Mouse (Mus musculus): ENCODE measurements around the gene Add1. TPM values are rescaled to one million over a fixed set of nuclear protein-coding genes. Genes with fewer than 3 reads are reported as not detected.

Gene Add1
- polyA plus RNA-seq (2015; fragmentation: Nextera tagmentation; extraction: Ambion mirVana): 217 and 219 TPM in 2 replicates

DNA sequence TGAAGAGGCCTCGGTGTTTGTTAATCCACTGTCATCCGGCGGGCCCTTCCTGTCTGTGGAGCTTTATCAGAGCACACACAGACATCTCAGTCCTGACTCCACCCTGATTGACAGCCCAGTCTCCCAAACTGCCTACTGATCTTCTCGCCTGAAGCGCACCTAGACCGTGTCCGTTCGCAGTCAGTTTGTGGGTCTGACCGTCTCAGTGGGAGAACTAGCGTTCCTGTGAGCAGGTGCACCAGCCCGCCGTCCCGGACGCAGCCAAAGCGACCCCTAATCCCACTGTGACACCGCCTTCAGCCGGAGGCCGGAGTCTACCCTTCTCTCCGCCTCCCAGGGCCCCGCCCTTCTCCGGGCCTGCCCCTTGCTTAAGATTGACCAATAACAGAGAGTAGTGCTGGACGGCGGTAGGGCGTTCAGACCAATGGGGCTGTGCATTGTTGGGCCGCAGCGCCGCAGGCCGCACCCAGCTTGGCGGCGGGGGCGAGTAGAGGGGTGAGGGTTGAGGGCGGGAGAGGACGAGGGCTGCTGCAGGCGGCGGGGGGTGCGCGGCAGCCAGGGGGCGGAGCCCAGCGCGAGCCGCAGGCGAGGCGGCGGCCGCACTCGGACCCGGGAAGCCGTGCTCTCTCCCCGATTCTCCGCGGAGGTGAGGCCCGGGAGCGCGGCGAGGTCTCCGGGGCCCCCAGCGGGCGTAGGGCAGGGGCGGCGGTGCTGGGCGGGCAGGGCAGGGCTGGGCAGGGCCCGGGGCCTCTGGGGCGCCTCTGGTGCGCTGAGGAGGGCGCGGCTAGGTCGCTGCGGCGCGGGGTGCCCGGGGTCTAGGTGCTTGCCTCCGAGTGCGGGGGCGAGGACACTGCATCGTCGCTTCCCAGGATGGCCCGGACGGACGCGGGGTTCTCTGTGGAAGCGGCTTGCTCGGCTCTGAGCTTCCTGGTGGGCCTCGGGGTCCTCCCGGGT lies at the start of gene Add1:
TSS of gene Add1 (plus strand) at position 397 of the 954 bp plus-strand sequence.
- Histone ChIP-seq H3K27me3 (ENCODE audit: insufficient read depth, low read length) (no peaks in the 10 kb centered on the region), H3K4me1 (ENCODE audit: insufficient read depth, low read length) (peaks cover 15% of the 10 kb centered on the region), H3K4me3 (ENCODE audit: low read length) (peak within 1 kb of the TSS; percentile 69), H3K27ac (ENCODE audit: low read length) (peak within 1 kb of the TSS; percentile 81), H3K36me3 (ENCODE audit: insufficient read depth, low read length) (no peaks in the 10 kb centered on the region), H3K9ac (replicated peaks; ENCODE audit: low read length) (peak within 1 kb of the TSS; percentile 89), H3K9me3 (ENCODE audit: low read length) (no peaks in the 10 kb centered on the region), H3K4me2 (replicated peaks; ENCODE audit: low read depth, low read length) (peak within 1 kb of the TSS; percentile 60)
- WGBS: 1% methylated on average over 70 of the region's 84 CpGs
- peak; percentile 100 for ATAC-seq (ENCODE audit: low FRiP score, low TSS enrichment)

DNA sequence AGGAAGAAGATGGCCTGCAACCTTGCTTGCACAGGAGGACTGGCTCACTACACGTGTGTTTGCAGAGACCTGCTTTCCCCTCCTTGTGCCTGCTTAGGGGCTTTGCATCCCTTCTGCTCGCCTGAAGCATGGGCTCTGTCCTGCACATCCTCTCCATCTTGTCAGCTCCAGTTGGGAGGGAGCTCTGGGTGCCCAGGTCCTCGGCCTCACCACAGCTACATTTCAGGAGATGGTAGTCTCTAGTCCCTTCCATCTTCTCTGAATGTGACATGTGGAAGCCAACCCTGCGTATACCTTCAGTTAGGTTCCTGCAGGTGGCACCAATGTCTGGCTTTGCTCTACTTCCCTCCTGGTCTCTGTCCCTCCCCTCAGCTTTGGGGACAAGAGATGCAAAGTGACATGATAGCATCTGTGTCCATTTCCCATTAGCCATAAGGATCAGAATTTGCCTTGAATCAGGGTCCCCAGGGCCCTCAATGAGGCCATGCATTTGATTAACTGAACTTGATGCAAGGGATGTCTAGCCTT lies 49.4 kb upstream of the Add1 start:
- Histone ChIP-seq H3K9ac (replicated peaks; ENCODE audit: low read length) (no peak overlapping the region), H3K4me3 (ENCODE audit: low read length) (no peak overlapping the region), H3K4me1 (ENCODE audit: insufficient read depth, low read length) (peaks cover 5% of the 10 kb centered on the region; the same call in 1 of the 2 replicates), H3K27ac (ENCODE audit: low read length) (no peak overlapping the region), H3K4me2 (replicated peaks; ENCODE audit: low read depth, low read length) (no peak overlapping the region), H3K9me3 (ENCODE audit: low read length) (no peaks in the 10 kb centered on the region), H3K36me3 (ENCODE audit: insufficient read depth, low read length) (no peaks in the 10 kb centered on the region), H3K27me3 (ENCODE audit: insufficient read depth, low read length) (no peaks in the 10 kb centered on the region)
- 64% methylated on average over 4 of the region's 4 CpGs for WGBS
- ATAC-seq (ENCODE audit: low FRiP score, low TSS enrichment): no peak

DNA sequence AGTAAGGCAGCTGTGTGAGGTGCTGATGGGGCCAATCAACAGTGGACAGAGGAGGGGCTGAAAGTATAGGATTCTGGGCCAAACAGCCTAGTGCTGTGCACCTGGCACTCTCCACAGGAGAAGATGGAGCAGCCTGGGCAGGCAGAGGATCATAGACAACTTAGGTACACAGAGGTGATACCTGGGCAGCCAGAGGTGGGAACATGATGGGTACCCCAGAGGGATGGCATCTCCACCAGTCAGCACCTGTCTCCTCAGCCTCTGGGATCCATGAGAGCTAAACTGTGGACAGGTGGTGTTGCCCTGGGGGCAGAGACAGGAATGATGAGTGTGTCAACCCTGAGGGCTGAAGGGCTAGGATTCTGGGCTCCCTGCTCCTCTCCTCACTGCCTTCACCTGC lies 49.0 kb upstream of the Add1 start:
- H3K36me3 ChIP-seq (ENCODE audit: insufficient read depth, low read length): no peaks in the 10 kb centered on the region

DNA sequence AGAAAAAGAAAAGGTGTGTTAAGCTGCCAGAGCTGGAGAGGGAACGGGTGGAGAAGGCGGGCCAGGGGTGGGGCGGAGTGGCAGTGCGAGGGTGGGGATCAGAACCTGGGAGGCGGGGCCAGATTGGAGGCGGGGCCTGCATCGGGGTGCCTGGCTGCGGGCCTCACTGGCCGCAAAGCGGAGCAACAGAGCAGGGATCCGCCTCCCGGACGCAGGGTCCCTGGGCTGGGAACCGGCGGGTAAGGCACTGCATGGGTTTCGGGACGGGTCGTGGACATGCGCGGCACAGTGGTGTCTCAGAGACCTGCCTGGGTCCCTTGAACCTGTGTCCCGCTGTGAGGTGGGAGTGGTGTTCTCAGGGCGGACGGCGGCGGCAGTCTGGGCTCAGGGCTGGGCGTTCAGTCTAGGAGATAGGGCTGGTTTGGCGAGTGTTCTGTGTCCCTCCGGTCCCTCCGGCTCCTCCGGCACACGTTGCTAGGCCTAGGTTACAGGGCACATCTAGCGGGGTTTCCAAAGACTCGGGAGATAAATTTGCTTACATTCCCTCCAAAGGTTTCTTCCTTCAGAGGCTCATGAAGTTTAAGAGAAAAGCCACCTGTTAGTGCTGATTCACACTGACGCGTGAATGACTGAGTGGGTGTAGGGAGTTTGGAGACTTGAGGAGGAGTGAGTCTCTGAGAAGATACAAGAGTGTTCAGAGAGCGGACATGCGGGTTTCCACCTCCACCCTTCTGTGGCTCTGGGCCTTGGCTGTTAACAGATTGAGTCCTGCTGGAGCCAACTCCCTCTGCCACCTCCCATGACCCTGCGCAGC lies 47.6 kb upstream of the Add1 start, which contains the start of gene Sh3bp2:
TSS of gene Sh3bp2 (plus strand) at position 176 of the 814 bp plus-strand sequence.
- Histone ChIP-seq H3K27ac (ENCODE audit: low read length) (no peak within 1 kb of the TSS), H3K27me3 (ENCODE audit: insufficient read depth, low read length) (no peaks in the 10 kb centered on the region), H3K36me3 (ENCODE audit: insufficient read depth, low read length) (no peaks in the 10 kb centered on the region), H3K9ac (replicated peaks; ENCODE audit: low read length) (peak within 1 kb of the TSS; percentile 57), H3K4me1 (ENCODE audit: insufficient read depth, low read length) (peaks cover 5% of the 10 kb centered on the region; the same call in 1 of the 2 replicates), H3K4me3 (ENCODE audit: low read length) (peak within 1 kb of the TSS; percentile 54), H3K4me2 (replicated peaks; ENCODE audit: low read depth, low read length) (peak within 1 kb of the TSS; percentile 64), H3K9me3 (ENCODE audit: low read length) (no peaks in the 10 kb centered on the region)
- peak; percentile 95 for ATAC-seq (ENCODE audit: low FRiP score, low TSS enrichment)
- WGBS: 2% methylated on average over 36 of the region's 38 CpGs

More for the DNA sequence above, 49.0 kb upstream of the Add1 start:
- Histone ChIP-seq H3K9me3 (ENCODE audit: low read length) (no peaks in the 10 kb centered on the region), H3K27me3 (ENCODE audit: insufficient read depth, low read length) (no peaks in the 10 kb centered on the region), H3K27ac (ENCODE audit: low read length) (no peak overlapping the region), H3K4me1 (ENCODE audit: insufficient read depth, low read length) (peaks cover 5% of the 10 kb centered on the region; the same call in 1 of the 2 replicates), H3K4me3 (ENCODE audit: low read length) (no peak overlapping the region), H3K9ac (replicated peaks; ENCODE audit: low read length) (no peak overlapping the region), H3K4me2 (replicated peaks; ENCODE audit: low read depth, low read length) (no peak overlapping the region)
- no peak for ATAC-seq (ENCODE audit: low FRiP score, low TSS enrichment)

DNA sequence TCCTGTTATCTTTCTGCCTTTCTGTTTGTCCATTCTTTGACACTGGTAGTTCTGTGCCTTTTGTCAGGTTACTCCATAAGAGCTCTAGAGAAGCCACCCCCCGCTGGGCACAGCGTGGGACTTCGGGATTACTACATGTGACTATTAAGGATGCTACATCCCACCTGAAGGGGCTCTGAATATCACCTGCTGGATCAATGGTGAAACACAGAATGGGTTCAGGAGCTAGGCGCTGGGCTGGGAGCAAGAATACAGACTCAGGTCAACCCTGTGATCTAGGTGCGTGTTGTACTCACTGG lies 47.0 kb upstream of the Add1 start:
- Histone ChIP-seq H3K36me3 (ENCODE audit: insufficient read depth, low read length) (no peaks in the 10 kb centered on the region), H3K27ac (ENCODE audit: low read length) (no peak overlapping the region), H3K27me3 (ENCODE audit: insufficient read depth, low read length) (no peaks in the 10 kb centered on the region), H3K4me3 (ENCODE audit: low read length) (peak overlapping the region; percentile 54), H3K9ac (replicated peaks; ENCODE audit: low read length) (no peak overlapping the region), H3K9me3 (ENCODE audit: low read length) (no peaks in the 10 kb centered on the region), H3K4me2 (replicated peaks; ENCODE audit: low read depth, low read length) (peak overlapping the region; percentile 64), H3K4me1 (ENCODE audit: insufficient read depth, low read length) (peaks cover 5% of the 10 kb centered on the region; the same call in 1 of the 2 replicates)
- WGBS: 50% methylated on average over 5 of the region's 5 CpGs
- ATAC-seq (ENCODE audit: low FRiP score, low TSS enrichment): 0 out of 2 replicates have a peak, but pooled peaks have one; percentile 11

DNA sequence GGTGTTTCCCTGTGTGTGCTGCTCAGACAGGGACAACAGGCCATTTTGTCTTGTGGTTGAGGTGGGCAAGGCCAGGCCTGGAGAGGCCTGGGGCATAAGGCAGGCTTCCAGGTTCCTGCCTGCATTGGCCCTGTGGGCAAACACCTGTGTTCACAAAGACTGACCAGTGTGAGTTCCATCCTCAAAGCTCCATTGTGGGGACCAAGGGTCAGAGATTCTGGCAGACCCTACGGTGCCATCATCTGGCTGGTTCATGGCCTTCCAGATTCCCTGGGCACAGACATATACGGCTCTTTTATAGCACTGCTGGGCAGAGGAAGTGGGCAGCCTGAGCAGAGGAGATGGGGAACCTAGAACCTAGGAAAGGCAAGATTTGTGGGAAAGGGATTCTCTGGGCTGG lies 46.1 kb upstream of the Add1 start:
- WGBS: 94% methylated on average over 2 of the region's 2 CpGs
- ATAC-seq (ENCODE audit: low FRiP score, low TSS enrichment): no peak
- no peak overlapping the region for H3K27ac ChIP-seq (ENCODE audit: low read length)
- no peaks in the 10 kb centered on the region for H3K36me3 ChIP-seq (ENCODE audit: insufficient read depth, low read length)
- no peaks in the 10 kb centered on the region for H3K27me3 ChIP-seq (ENCODE audit: insufficient read depth, low read length)
- H3K9me3 ChIP-seq (ENCODE audit: low read length): no peaks in the 10 kb centered on the region
- no peak overlapping the region for H3K4me2 ChIP-seq (replicated peaks; ENCODE audit: low read depth, low read length)
- H3K4me3 ChIP-seq (ENCODE audit: low read length): no peak overlapping the region
- peaks cover 5% of the 10 kb centered on the region; the same call in 1 of the 2 replicates for H3K4me1 ChIP-seq (ENCODE audit: insufficient read depth, low read length)
- no peak overlapping the region for H3K9ac ChIP-seq (replicated peaks; ENCODE audit: low read length)

DNA sequence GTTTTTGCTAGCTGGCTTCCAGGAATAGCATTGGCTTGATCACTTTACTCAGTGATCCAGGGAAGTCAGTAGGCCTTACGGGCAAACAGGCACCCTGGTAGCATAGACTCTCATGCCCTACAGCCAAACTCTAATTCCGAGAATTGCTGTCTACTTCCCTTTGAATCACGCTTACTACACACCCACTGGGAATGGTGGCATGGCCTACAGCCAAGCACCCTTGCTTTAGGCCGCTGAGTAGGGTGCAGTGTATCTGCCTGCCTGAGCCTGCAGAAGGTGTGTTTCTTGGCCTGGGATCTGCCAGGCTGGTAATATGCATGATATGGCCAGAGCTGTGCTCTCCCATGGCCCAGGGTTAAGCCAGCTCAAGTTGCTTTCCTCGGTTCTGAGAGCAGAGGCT lies 44.7 kb upstream of the Add1 start:
- Histone ChIP-seq H3K9me3 (ENCODE audit: low read length) (no peaks in the 10 kb centered on the region), H3K36me3 (ENCODE audit: insufficient read depth, low read length) (no peaks in the 10 kb centered on the region), H3K9ac (replicated peaks; ENCODE audit: low read length) (no peak overlapping the region), H3K4me3 (ENCODE audit: low read length) (no peak overlapping the region), H3K4me1 (ENCODE audit: insufficient read depth, low read length) (peaks cover 5% of the 10 kb centered on the region; the same call in 1 of the 2 replicates), H3K27ac (ENCODE audit: low read length) (no peak overlapping the region), H3K27me3 (ENCODE audit: insufficient read depth, low read length) (no peaks in the 10 kb centered on the region), H3K4me2 (replicated peaks; ENCODE audit: low read depth, low read length) (no peak overlapping the region)
- ATAC-seq (ENCODE audit: low FRiP score, low TSS enrichment): no peak
- 81% methylated on average over 5 of the region's 5 CpGs for WGBS

DNA sequence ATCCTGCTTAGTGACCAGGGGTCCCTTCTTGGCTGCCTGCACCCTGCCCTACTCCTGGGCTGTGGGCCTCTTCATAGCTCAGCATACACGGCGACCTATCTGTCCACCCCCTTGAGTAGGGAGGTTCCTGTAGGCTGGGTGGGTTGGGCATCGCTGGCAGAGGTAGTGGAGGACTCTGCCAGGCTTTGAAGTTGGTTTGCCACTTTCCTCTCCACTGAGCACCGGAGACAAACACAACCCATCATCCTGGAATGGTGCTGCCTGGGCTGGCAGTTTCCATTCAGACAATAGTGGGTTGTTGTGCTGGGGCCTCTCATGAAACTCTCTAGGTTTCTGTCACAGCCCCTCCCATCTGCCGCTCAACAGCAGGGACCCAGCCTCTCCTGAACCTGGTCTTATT lies 43.3 kb upstream of the Add1 start:
- Histone ChIP-seq H3K9ac (replicated peaks; ENCODE audit: low read length) (no peak overlapping the region), H3K4me3 (ENCODE audit: low read length) (no peak overlapping the region), H3K27me3 (ENCODE audit: insufficient read depth, low read length) (no peaks in the 10 kb centered on the region), H3K4me1 (ENCODE audit: insufficient read depth, low read length) (peaks cover 5% of the 10 kb centered on the region; the same call in 1 of the 2 replicates), H3K36me3 (ENCODE audit: insufficient read depth, low read length) (no peaks in the 10 kb centered on the region), H3K27ac (ENCODE audit: low read length) (no peak overlapping the region), H3K9me3 (ENCODE audit: low read length) (no peaks in the 10 kb centered on the region), H3K4me2 (replicated peaks; ENCODE audit: low read depth, low read length) (no peak overlapping the region)
- no peak for ATAC-seq (ENCODE audit: low FRiP score, low TSS enrichment)
- WGBS: 63% methylated on average over 5 of the region's 5 CpGs

DNA sequence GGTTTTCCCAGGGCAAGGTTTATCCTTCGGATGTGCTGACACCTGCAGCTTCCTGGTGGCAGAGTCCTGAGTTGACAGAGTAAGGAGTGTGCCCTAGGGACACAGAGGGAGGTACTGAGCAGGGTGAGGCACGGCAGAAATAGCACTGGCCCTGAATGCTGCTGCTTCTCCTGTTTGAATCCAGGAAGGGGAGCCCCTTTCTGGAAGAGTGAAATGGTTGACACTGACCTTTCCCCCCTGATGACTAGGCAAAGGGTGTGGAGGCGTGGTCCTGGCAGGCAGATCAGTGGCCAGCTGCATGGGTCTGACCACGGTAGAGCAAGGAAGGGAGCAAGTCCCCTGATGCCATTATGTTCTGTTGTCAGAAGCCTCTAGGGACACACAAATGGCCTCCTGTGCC lies 42.8 kb upstream of the Add1 start:
- no peak overlapping the region for H3K27ac ChIP-seq (ENCODE audit: low read length)
- no peak overlapping the region for H3K9ac ChIP-seq (replicated peaks; ENCODE audit: low read length)
- ATAC-seq (ENCODE audit: low FRiP score, low TSS enrichment): no peak
- H3K27me3 ChIP-seq (ENCODE audit: insufficient read depth, low read length): no peaks in the 10 kb centered on the region
- no peaks in the 10 kb centered on the region for H3K36me3 ChIP-seq (ENCODE audit: insufficient read depth, low read length)
- H3K4me3 ChIP-seq (ENCODE audit: low read length): no peak overlapping the region
- no peak overlapping the region for H3K4me2 ChIP-seq (replicated peaks; ENCODE audit: low read depth, low read length)
- H3K9me3 ChIP-seq (ENCODE audit: low read length): no peaks in the 10 kb centered on the region
- WGBS: 29% methylated on average over 4 of the region's 4 CpGs
- peaks cover 5% of the 10 kb centered on the region; the same call in 1 of the 2 replicates for H3K4me1 ChIP-seq (ENCODE audit: insufficient read depth, low read length)
